Mouse (Mus musculus) lung, embryonic 15.5 days (tissue): Measurements from ENCODE around the gene S100a3. TPM values are rescaled to one million over a fixed set of nuclear protein-coding genes. Genes with fewer than 3 reads are reported as not detected.

ENCODE experiments used
- ATAC-seq: fragments of 200-750 bp; cut with Nextera tagmentation; 2 replicates; pipeline ENCODE4 v1.8.0; 2017; ENCODE audit warnings: moderate number of reproducible peaks, borderline replicate concordance; ENCODE audit not compliant: low FRiP score, low TSS enrichment; ENCODE audit errors: extremely low read depth
- H3K27ac ChIP-seq: fragments of 300-500 bp; sonication (generic); 2 replicates; pipeline ENCODE4 v1.5.1; 2015; ENCODE audit warnings: moderate library complexity, mild to moderate bottlenecking, inconsistent platforms
- H3K27me3 ChIP-seq: fragments of 300-500 bp; sonication (generic); 2 replicates; pipeline ENCODE4 v1.6.1; 2015; ENCODE audit warnings: inconsistent platforms
- H3K36me3 ChIP-seq: fragments of 300-500 bp; sonication (generic); 2 replicates; pipeline ENCODE4 v1.6.1; 2015; ENCODE audit warnings: inconsistent platforms
- H3K4me1 ChIP-seq: fragments of 300-500 bp; sonication (generic); 2 replicates; pipeline ENCODE4 v1.6.1; 2015; ENCODE audit warnings: inconsistent platforms
- H3K4me2 ChIP-seq: fragments of 300-500 bp; sonication (generic); 2 replicates; pipeline ENCODE4 v1.6.1; 2015; ENCODE audit warnings: inconsistent platforms, mild to moderate bottlenecking, moderate library complexity
- H3K4me3 ChIP-seq: fragments of 300-500 bp; sonication (generic); 2 replicates; pipeline ENCODE4 v1.5.1; 2015; ENCODE audit warnings: mild to moderate bottlenecking, inconsistent platforms
- H3K9ac ChIP-seq: fragments of 300-500 bp; sonication (generic); 2 replicates; pipeline ENCODE4 v1.6.1; 2015; ENCODE audit warnings: inconsistent platforms
- H3K9me3 ChIP-seq: fragments of 300-500 bp; sonication (generic); 2 replicates; pipeline ENCODE4 v1.6.1; 2016; ENCODE audit warnings: inconsistent platforms
- WGBS: fragments of 180-500 bp; shearing (Covaris S2); methylation state at CpG from one replicate; pipeline ENCODE4 v1.1.7; 2015; 5-methylcytosine and 5-hydroxymethylcytosine counted together
- polyA plus RNA-seq: library from polyadenylated mRNA; unstranded; fragments of >200 nt; fragmentation: Nextera tagmentation; extraction: Ambion mirVana; gene quantifications from 2 replicates; pipeline ENCODE4 v1.2.1, GENCODE M21; 2015

The S100a3 gene
- polyA plus RNA-seq, 1 experiment from 2014 or later, result 0.65 TPM

DNA sequence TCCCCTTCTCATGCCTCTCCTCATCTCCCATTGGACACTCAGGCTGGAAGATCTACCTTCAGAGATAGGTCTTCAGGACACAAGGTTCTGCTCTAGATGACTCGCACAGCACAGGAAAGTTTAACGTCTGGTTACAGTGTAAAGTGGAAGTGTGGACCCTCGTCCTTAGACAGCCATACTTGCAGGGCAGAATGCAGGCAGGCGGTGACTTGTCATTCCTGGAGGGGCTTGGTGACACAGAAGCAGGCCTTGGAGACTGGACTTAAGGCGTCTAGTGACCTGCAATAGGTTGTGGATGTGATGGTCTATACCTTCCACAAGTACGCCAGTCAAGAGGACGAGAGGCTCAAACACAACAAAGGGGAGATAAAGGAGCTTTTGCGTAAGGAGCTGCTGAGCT lies 29.6 kb downstream of the S100a3 start, which contains the start of gene S100a2:
Gene S100a2, plus strand, starts transcription at position 301 of the 400 bp plus-strand sequence.
- Histone ChIP-seq H3K36me3 (no peaks in the 10 kb centered on the region), H3K4me3 (no peak within 1 kb of the TSS), H3K4me1 (peaks cover 13% of the 10 kb centered on the region), H3K9ac (no peak within 1 kb of the TSS), H3K4me2 (no peak within 1 kb of the TSS), H3K27me3 (no peaks in the 10 kb centered on the region), H3K9me3 (no peaks in the 10 kb centered on the region), H3K27ac (0 out of 2 replicates have a peak within 1 kb of the TSS, but pooled peaks have one; percentile 1)
- ATAC-seq, result no peak
- WGBS, result 74% methylated on average over 8 of the region's 8 CpGs

DNA sequence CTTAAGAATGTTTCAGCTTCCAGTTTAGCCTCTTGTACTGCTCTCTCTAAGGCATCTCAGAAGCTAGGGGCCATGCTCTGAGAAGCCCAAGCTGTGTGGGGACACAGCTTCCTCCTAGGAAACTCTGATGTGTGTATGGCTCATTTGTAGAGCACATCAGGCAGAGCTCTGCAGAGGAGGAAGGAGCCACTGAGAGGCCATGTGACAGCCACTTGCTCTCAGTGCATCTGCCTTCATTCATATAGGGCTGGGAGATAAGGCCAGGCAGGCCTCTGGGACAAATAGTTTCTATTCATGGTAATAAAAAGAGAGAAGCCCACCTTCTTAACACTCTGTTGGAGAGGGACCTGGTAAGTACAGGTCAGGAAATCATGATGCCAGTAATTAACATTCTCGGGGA lies 34.1 kb downstream of the S100a3 start:
- H3K9ac ChIP-seq, result no peak overlapping the region
- H3K4me3 ChIP-seq, result no peak overlapping the region
- no peak for ATAC-seq
- no peak overlapping the region for H3K27ac ChIP-seq
- no peaks in the 10 kb centered on the region for H3K27me3 ChIP-seq
- WGBS, result 84% methylated on average over 1 of the region's 1 CpGs
- no peaks in the 10 kb centered on the region for H3K36me3 ChIP-seq
- no peaks in the 10 kb centered on the region for H3K9me3 ChIP-seq
- no peak overlapping the region for H3K4me2 ChIP-seq
- H3K4me1 ChIP-seq, result no peaks in the 10 kb centered on the region

DNA sequence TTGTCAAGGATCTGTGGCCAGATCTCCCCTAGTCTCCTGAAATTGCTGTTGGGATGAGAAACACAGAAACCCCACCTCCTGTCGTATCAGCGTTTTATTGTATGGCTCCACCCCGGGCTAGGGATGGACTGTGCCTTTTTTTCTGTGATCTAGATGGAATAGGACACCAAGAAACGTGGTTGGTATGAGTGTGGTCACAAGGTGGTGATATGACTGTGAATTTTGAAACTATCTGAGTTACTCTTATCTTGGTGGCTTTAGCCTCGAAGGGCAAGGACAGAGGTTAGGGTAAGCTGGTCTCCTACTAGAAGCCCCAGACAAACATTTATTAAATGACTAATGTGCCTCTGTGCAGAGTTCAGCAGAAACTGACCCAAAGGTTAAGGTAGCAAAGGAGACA lies 35.2 kb downstream of the S100a3 start:
- Histone ChIP-seq H3K9ac (no peak overlapping the region), H3K4me1 (no peaks in the 10 kb centered on the region), H3K4me2 (no peak overlapping the region), H3K36me3 (no peaks in the 10 kb centered on the region), H3K27ac (no peak overlapping the region), H3K27me3 (no peaks in the 10 kb centered on the region), H3K9me3 (no peaks in the 10 kb centered on the region), H3K4me3 (no peak overlapping the region)
- WGBS, result 61% methylated on average over 5 of the region's 5 CpGs
- no peak for ATAC-seq

DNA sequence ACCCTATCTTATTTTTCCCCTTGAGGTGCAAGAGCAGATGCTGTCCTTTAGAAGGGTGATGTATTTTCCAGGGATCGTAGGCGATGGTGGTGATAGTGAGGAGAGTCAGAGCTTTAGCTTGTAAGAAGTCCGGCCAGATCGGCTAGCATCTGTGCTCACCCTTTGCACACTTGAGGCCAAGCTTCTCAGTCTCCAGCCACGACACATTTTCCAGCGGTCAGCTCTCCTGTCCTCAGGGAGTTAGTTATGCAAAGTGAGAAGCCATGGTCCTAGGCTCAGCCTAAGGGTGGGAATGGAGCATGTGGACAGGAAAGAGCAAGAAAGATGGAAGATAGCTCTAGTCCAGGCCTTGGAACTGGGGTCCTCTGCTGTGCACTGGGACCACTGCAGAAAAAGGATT lies 36.4 kb downstream of the S100a3 start:
- 90% methylated on average over 6 of the region's 6 CpGs for WGBS
- H3K36me3 ChIP-seq, result no peaks in the 10 kb centered on the region
- no peak overlapping the region for H3K27ac ChIP-seq
- no peak overlapping the region for H3K4me2 ChIP-seq
- H3K27me3 ChIP-seq, result no peaks in the 10 kb centered on the region
- H3K4me1 ChIP-seq, result no peaks in the 10 kb centered on the region
- no peak overlapping the region for H3K9ac ChIP-seq
- no peaks in the 10 kb centered on the region for H3K9me3 ChIP-seq
- ATAC-seq, result no peak
- no peak overlapping the region for H3K4me3 ChIP-seq

DNA sequence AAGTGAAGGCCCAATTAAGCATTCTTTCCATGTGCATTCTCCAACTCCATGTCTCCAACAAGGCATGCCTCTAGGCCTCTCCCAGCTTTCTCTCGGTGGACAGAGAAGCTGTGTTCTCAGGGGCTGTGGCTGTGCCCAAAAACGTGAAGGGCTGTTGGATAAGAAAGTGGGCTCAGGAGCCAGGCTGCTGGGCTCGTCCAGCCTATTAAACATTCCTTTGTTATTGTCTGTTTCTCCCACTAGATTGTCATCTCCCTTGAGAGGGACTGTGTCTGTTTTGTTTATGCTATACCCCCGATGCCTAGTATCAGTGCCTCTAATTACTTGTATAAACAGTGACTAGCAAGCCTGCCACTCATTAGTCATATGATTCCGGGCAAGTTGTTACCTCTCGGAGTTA lies 37.4 kb downstream of the S100a3 start:
- Histone ChIP-seq H3K27me3 (no peaks in the 10 kb centered on the region), H3K9ac (no peak overlapping the region), H3K4me3 (no peak overlapping the region), H3K36me3 (no peaks in the 10 kb centered on the region), H3K9me3 (no peaks in the 10 kb centered on the region), H3K4me1 (no peaks in the 10 kb centered on the region), H3K27ac (no peak overlapping the region), H3K4me2 (no peak overlapping the region)
- WGBS, result 25% methylated on average over 6 of the region's 6 CpGs
- ATAC-seq, result no peak

DNA sequence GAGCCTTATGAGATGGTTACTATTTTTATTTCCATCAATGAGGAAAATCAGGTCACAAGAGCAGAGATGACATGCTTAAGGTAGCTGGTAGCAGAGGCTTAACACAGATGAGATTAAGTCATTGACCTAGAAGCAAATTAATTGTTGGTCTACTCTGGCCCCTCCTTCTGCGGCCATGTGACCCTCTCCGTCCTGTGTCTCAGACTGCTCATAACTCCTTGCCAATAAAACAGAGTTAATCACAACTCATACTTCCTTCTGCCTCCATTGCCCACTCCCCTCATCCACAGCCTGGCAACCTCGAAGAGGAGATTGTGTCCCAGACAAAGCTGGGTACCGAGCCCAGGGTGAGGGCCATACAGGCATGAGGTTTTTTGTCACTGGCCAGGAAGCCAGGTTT lies 37.8 kb downstream of the S100a3 start:
- 79% methylated on average over 4 of the region's 4 CpGs for WGBS
- ATAC-seq, result no peak
- Histone ChIP-seq H3K27me3 (no peaks in the 10 kb centered on the region), H3K4me1 (no peaks in the 10 kb centered on the region), H3K36me3 (no peaks in the 10 kb centered on the region), H3K9me3 (no peaks in the 10 kb centered on the region), H3K27ac (no peak overlapping the region), H3K9ac (no peak overlapping the region), H3K4me2 (no peak overlapping the region), H3K4me3 (no peak overlapping the region)

DNA sequence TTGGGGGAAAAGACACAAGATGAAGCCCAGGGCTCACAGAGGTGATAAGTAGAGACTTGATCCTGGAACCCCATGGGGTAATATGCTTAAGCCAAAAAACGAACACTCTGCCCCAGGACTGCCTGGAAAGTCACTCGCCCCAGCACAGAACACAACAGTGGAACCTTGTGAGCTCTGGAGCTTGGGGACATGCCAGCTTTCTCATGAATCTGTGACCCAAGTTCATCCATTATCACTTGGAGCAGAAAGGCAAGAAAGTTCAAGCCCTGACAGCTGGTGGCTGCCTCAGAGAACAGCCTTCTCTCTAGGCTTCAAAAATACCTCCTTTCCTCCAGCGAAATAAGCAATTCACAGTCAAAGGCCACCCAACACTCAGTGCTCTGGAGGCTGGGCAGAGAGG lies 39.0 kb downstream of the S100a3 start:
- no peaks in the 10 kb centered on the region for H3K9me3 ChIP-seq
- no peak for ATAC-seq
- 64% methylated on average over 3 of the region's 3 CpGs for WGBS

DNA sequence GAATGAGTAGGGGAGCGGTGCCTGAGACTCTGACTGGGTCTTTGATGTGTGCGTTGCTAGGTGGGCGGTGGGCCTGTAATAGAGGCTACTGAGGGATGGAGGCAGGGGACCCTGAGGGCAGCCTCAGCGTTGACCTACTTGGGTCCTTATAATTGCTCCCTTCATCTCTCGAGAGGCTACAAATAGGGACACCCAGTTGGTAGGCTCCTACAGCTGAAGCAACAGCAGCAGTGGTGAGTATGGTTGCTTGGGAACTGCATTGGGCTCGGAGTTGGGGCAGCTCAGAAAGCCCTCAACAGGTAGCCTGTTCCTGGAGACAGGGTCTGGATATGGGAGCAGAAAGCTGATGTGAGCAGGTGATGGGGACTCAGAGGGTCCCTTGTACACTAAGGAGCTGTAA lies 39.7 kb downstream of the S100a3 start:
- Histone ChIP-seq H3K27ac (no peak overlapping the region), H3K9me3 (no peaks in the 10 kb centered on the region), H3K27me3 (no peaks in the 10 kb centered on the region), H3K4me2 (no peak overlapping the region), H3K36me3 (no peaks in the 10 kb centered on the region), H3K9ac (no peak overlapping the region), H3K4me1 (peaks cover 17% of the 10 kb centered on the region), H3K4me3 (no peak overlapping the region)
- WGBS, result 73% methylated on average over 6 of the region's 6 CpGs
- ATAC-seq, result no peak

More for the DNA sequence above, 39.0 kb downstream of the S100a3 start:
- no peak overlapping the region for H3K9ac ChIP-seq
- H3K4me3 ChIP-seq, result no peak overlapping the region
- H3K4me2 ChIP-seq, result no peak overlapping the region
- peaks cover 11% of the 10 kb centered on the region for H3K4me1 ChIP-seq
- no peaks in the 10 kb centered on the region for H3K27me3 ChIP-seq
- H3K27ac ChIP-seq, result no peak overlapping the region
- no peaks in the 10 kb centered on the region for H3K36me3 ChIP-seq

DNA sequence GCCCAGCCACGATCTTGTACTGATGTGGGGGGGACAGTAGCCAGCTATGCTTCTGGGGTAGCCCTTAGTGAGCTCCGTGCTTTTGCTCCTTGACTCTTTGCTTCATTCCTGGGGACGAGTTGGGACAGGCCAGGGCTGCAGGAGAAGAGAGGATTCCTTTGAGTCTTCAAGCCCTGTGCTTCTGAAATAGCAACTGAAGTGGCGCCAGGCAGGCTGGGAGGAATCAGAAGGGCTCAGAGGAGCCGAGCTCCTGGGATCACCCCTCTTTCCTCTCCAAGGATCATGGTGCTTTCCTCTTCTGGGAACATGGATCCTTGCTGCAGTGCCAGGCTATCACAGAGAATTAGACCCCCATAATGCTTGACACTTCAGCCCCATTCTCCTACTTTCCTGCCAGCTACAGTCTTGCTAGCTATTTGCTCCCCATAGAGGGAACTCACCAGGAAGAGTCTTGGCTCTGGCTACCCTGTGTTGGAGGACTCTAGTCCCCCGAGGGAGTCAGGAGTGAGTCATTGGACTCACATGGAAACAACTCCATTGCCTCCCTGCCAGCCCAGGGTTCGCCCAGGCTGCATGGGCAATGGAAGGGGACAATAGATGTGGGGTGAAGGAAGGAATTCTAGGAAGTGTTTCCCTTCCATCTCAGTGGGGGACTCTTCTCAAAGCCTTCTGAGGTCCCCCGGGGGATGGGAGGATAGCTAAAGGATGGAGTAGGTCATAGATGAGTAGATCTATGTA lies 40.2 kb downstream of the S100a3 start:
- no peak overlapping the region for H3K4me2 ChIP-seq
- no peak for ATAC-seq
- H3K9ac ChIP-seq, result no peak overlapping the region
- peaks cover 23% of the 10 kb centered on the region for H3K4me1 ChIP-seq
- H3K27ac ChIP-seq, result no peak overlapping the region
- no peaks in the 10 kb centered on the region for H3K36me3 ChIP-seq
- H3K27me3 ChIP-seq, result no peaks in the 10 kb centered on the region
- H3K9me3 ChIP-seq, result no peaks in the 10 kb centered on the region
- 70% methylated on average over 8 of the region's 8 CpGs for WGBS
- H3K4me3 ChIP-seq, result no peak overlapping the region

DNA sequence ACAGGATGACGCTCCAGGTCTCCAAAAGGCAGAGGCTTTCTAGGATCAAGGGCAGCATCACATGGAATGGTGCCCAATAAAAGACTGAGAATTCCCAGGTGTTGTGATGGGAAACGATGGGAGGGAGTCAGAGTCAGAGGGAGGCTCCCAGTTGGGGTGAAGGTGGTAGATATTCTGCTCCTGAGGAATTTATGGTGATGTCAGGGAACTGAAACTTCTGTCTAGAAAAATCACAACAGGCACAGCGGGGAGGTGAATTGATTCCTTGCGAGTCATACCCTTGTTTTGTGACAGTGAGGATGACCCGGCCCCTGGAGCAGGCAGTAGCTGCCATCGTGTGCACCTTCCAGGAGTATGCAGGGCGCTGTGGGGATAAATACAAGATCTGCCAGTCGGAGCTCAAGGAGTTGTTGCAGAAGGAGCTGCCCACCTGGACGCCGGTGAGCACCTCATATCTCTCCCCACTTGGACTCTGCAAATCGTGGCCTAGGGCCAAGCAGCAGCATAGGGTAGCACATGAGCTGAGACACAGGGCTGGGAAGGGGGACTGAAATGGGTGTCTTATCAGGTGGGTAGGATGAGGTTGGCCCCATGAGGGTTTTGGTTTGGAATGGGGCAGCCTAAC lies 41.2 kb downstream of the S100a3 start, which contains the start of gene Gm42674:
Gene Gm42674, plus strand, starts transcription at position 419 of the 625 bp plus-strand sequence.
- no peaks in the 10 kb centered on the region for H3K9me3 ChIP-seq
- no peak within 1 kb of the TSS for H3K4me3 ChIP-seq
- no peak within 1 kb of the TSS for H3K4me2 ChIP-seq
- H3K9ac ChIP-seq, result no peak within 1 kb of the TSS
- H3K27ac ChIP-seq, result no peak within 1 kb of the TSS
- H3K36me3 ChIP-seq, result no peaks in the 10 kb centered on the region
- peaks cover 31% of the 10 kb centered on the region for H3K4me1 ChIP-seq
- 75% methylated on average over 11 of the region's 11 CpGs for WGBS
- H3K27me3 ChIP-seq, result no peaks in the 10 kb centered on the region
- ATAC-seq, result no peak

DNA sequence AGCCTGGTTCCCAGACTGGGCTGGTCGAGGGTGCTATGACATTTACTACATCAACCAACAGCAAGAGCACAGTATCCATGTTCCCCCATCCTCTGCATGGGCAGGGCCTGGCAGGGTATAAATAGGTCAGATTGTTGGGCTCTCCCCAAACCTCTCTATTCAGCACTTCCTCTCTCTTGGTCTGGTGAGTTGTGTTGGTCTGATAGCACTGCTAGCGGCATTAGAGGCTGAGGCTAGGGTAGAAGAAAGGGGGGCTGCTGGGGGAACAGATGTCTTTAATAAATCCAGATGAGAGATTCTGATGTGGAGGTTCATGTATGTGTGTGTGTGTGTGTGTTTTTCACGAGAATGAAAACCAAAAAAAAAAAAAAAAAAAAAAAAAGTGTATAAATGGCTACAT lies 43.2 kb downstream of the S100a3 start, which contains the start of gene S100a4:
Gene S100a4, plus strand, starts transcription at position 149 of the 400 bp plus-strand sequence.
- Histone ChIP-seq H3K27ac (peak within 1 kb of the TSS; percentile 83), H3K36me3 (no peaks in the 10 kb centered on the region), H3K4me3 (no peak within 1 kb of the TSS), H3K27me3 (no peaks in the 10 kb centered on the region), H3K4me1 (peaks cover 31% of the 10 kb centered on the region), H3K4me2 (no peak within 1 kb of the TSS; the same call in 1 of the 2 replicates), H3K9ac (no peak within 1 kb of the TSS), H3K9me3 (no peaks in the 10 kb centered on the region)
- WGBS, result 61% methylated on average over 3 of the region's 3 CpGs
- no peak for ATAC-seq

DNA sequence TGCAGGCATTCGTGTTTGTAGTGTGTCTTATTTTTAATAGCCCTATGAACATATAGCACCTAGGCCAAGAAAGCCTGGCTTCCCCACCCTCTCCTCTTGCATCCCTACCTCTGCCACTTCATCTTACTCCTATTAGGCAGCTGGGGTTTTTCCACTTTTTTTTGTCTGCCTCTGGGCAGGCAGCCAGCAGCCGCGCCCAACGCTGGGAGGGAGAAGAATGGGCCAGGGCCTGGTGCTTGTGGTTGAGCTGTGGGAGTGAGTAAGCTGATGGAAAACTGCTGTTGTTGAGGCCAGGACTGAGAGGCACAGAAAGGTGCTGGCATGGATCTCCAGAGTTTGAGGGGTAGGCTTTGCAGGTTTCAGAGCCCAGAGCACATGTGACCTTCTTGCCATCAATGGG lies 44.0 kb downstream of the S100a3 start:
- Histone ChIP-seq H3K4me3 (no peak overlapping the region), H3K4me1 (peaks cover 31% of the 10 kb centered on the region), H3K4me2 (no peak overlapping the region; the same call in 1 of the 2 replicates), H3K9me3 (no peaks in the 10 kb centered on the region), H3K36me3 (no peaks in the 10 kb centered on the region), H3K27me3 (no peaks in the 10 kb centered on the region), H3K27ac (peak overlapping the region; percentile 83), H3K9ac (no peak overlapping the region)
- ATAC-seq, result peak; percentile 74
- WGBS, result 10% methylated on average over 4 of the region's 4 CpGs
